Mouse (Mus musculus) erythroblast, embryonic 14.5 days (primary cell): ENCODE measurements at regions not wholly inside any gene's neighbourhood (a gene's known extent, or its start where the extent isn't known, plus 50 kb on each side); places are given as distances from the start of the nearest gene placed in this dataset.

Experiments
- H3K27me3 ChIP-seq: 2 replicates; pipeline ENCODE4 v1.6.1; 2012; ENCODE audit warnings: inconsistent platforms; ENCODE audit not compliant: control insufficient read depth
- H3K36me3 ChIP-seq: 2 replicates; pipeline ENCODE4 v1.6.1; 2012; ENCODE audit warnings: mild to moderate bottlenecking, inconsistent platforms; ENCODE audit not compliant: control insufficient read depth
- H3K4me1 ChIP-seq: 2 replicates; pipeline ENCODE4 v1.6.1; 2012; ENCODE audit warnings: inconsistent platforms; ENCODE audit not compliant: control insufficient read depth
- H3K4me3 ChIP-seq: replicated peaks from 2 replicates; pipeline ENCODE3; 2012; ENCODE audit warnings: moderate library complexity, mild to moderate bottlenecking, inconsistent platforms
- H3K9me3 ChIP-seq: 2 replicates; pipeline ENCODE4 v1.6.1; 2012; ENCODE audit warnings: low read length, inconsistent platforms, mixed read lengths; ENCODE audit not compliant: control insufficient read depth
- GATA1 ChIP-seq: IDR thresholded peaks from 2 replicates; pipeline ENCODE4 v1.6.1; 2012; ENCODE audit warnings: low read length, inconsistent platforms, mixed read lengths
- TAL1 ChIP-seq: IDR thresholded peaks from 3 replicates; pipeline ENCODE4 v1.6.1; 2012; ENCODE audit warnings: low read length, inconsistent platforms, mixed read lengths

GRCm38 (mm10) chr7:129096374-129097069 lies 160.3 kb upstream of the Plpp4 start:
- no peak for TF ChIP-seq TAL1
- TF ChIP-seq GATA1: no peak
- Histone ChIP-seq H3K4me3 (no peak overlapping the region), H3K36me3 (no peaks in the 10 kb centered on the region), H3K4me1 (no peaks in the 10 kb centered on the region), H3K9me3 (peaks cover 9% of the 10 kb centered on the region; the same call in 1 of the 2 replicates), H3K27me3 (no peaks in the 10 kb centered on the region)

- Histone ChIP-seq H3K4me3 (no peak overlapping the region), H3K36me3 (no peaks in the 10 kb centered on the region), H3K4me1 (no peaks in the 10 kb centered on the region), H3K27me3 (no peaks in the 10 kb centered on the region), H3K9me3 (peaks cover 6% of the 10 kb centered on the region; the same call in 1 of the 2 replicates)
- no peak for TF ChIP-seq TAL1
- TF ChIP-seq GATA1: no peak
Measured at GRCm38 (mm10) chr7:129102437-129102836, 154.4 kb upstream of the Plpp4 start.

GRCm38 (mm10) chr7:129134176-129134575 lies 122.7 kb upstream of the Plpp4 start:
- Histone ChIP-seq H3K27me3 (no peaks in the 10 kb centered on the region), H3K36me3 (no peaks in the 10 kb centered on the region), H3K4me1 (no peaks in the 10 kb centered on the region), H3K4me3 (no peak overlapping the region), H3K9me3 (peaks cover 7% of the 10 kb centered on the region)
- no peak for TF ChIP-seq TAL1
- TF ChIP-seq GATA1: no peak

- Histone ChIP-seq H3K36me3 (no peaks in the 10 kb centered on the region), H3K4me3 (no peak overlapping the region), H3K4me1 (no peaks in the 10 kb centered on the region), H3K27me3 (no peaks in the 10 kb centered on the region), H3K9me3 (peaks cover 5% of the 10 kb centered on the region)
- TF ChIP-seq TAL1 (no peak), GATA1 (no peak)
Measured at GRCm38 (mm10) chr7:129134661-129135215, 122.1 kb upstream of the Plpp4 start.

- H3K4me3 ChIP-seq: no peak overlapping the region
- H3K4me1 ChIP-seq: no peaks in the 10 kb centered on the region
- no peaks in the 10 kb centered on the region for H3K27me3 ChIP-seq
- TF ChIP-seq GATA1: no peak
- no peak for TF ChIP-seq TAL1
- 0 out of 2 replicates have a peak, but pooled peaks cover 2% of the 10 kb centered on the region for H3K9me3 ChIP-seq
- H3K36me3 ChIP-seq: no peaks in the 10 kb centered on the region
Measured at GRCm38 (mm10) chr7:129137303-129137990, 119.4 kb upstream of the Plpp4 start.

GRCm38 (mm10) chr7:129141942-129142598 lies 114.8 kb upstream of the Plpp4 start:
- H3K36me3 ChIP-seq: no peaks in the 10 kb centered on the region
- TF ChIP-seq GATA1 (no peak), TAL1 (no peak)
- no peaks in the 10 kb centered on the region for H3K4me1 ChIP-seq
- no peak overlapping the region for H3K4me3 ChIP-seq
- no peaks in the 10 kb centered on the region for H3K27me3 ChIP-seq
- 0 out of 2 replicates have a peak, but pooled peaks cover 2% of the 10 kb centered on the region for H3K9me3 ChIP-seq

GRCm38 (mm10) chr7:129142599-129142949 lies 114.3 kb upstream of the Plpp4 start:
- Histone ChIP-seq H3K9me3 (0 out of 2 replicates have a peak, but pooled peaks cover 2% of the 10 kb centered on the region), H3K4me1 (no peaks in the 10 kb centered on the region), H3K27me3 (no peaks in the 10 kb centered on the region), H3K4me3 (no peak overlapping the region), H3K36me3 (no peaks in the 10 kb centered on the region)
- no peak for TF ChIP-seq GATA1
- TF ChIP-seq TAL1: no peak

GRCm38 (mm10) chr7:129155577-129155976 lies 101.3 kb upstream of the Plpp4 start:
- Histone ChIP-seq H3K27me3 (no peaks in the 10 kb centered on the region), H3K36me3 (no peaks in the 10 kb centered on the region), H3K9me3 (peaks cover 4% of the 10 kb centered on the region; the same call in 1 of the 2 replicates), H3K4me3 (no peak overlapping the region), H3K4me1 (no peaks in the 10 kb centered on the region)
- no peak for TF ChIP-seq TAL1
- no peak for TF ChIP-seq GATA1

GRCm38 (mm10) chr7:129169971-129170370 lies 86.9 kb upstream of the Plpp4 start:
- TF ChIP-seq GATA1: no peak
- no peak for TF ChIP-seq TAL1
- Histone ChIP-seq H3K4me3 (no peak overlapping the region), H3K4me1 (no peaks in the 10 kb centered on the region), H3K36me3 (no peaks in the 10 kb centered on the region), H3K9me3 (no peaks in the 10 kb centered on the region), H3K27me3 (no peaks in the 10 kb centered on the region)
